Mouse (Mus musculus) monocyte, adult 2 months (primary cell): Measurements from ENCODE around the gene 2310057M21Rik.
"Not testable (repeated sequence)": the region's sequence is repeated elsewhere in the genome, so short reads cannot be mapped to it uniquely, and the experiment has no call there.

Experiments
- DNase-seq, 2 experiments: peaks; one replicate each; pipeline ENCODE4 v3.0.0; 2022; ENCODE audit warnings: low spot score in 2 of 2, low read depth in 1 of 2

Gene 2310057M21Rik

DNA sequence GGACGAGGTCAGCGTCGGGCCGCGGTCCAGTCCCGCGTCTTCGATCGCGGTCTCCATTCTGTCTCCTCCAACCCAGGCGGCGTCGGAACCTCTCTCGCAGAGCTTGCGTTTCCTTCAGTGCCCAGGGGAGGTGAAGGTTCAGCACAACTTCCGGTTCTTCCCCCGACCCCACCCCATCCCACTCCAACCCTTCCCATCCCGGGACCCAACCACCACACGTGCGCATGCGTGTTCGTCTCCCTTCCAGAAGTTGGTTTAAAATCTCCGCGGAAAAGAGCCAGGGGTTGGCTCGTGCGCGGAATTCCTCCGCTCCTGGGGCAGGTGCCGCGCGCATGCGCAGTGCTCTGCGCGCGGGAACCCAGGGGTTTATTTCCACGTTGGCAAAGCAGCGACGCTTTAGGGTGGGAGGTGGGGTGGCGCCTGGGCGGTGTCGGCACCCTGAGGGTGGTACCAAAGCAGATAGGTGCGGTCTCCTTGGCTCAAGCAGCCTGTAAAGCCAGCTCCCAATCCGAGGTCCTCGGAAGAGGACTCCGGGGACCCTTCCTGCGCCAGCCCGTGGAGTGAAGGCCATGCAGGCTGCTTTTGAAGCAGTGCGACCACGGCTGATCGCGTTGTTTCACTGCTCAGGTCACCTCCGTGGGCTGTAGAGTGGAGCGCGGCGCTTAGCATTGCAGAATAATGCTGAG lies at the start of gene 2310057M21Rik:
Gene 2310057M21Rik (minus strand): TSS at position 145 of the 686 bp plus-strand sequence.
- peak; percentile 50 to 74 for DNase-seq

GRCm38 (mm10) chr7:131411941-131412270 lies 49.3 kb upstream of the 2310057M21Rik start:
- DNase-seq = no peak

DNA sequence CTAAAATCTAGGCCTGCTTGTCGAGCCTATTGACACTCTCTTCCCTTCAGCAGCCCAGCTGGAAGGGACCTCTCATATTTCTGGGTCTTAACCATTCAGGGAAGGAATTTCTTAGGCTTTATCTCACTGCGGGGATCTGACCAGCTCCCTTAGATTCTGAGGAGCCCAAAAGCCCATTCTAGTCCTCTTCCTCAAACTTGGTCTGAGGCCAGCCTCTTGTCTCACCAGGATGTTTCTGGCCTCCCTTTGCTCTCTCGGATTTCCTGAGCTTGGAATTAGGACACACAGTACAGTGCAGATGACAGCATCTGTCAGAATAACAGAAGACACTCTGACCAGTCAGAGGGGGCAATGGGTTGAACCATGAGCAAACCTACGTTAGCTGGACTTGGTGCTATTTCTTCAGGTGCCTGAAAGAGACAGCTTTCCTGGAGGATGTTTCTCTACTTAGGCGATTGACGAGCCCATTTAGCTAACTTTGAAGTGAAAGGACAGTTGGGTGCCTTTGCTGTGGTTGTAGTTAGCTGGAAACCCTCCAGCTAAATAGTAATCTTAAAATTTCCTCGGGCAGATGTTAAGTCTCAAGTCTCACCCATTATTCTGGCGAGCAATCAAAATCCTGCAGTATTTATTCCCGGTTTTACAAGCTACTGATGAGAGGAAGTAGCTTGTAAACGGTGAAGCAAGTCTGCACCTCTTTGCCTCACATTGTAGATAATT lies 48.8 kb upstream of the 2310057M21Rik start:
- no peak for DNase-seq

DNA sequence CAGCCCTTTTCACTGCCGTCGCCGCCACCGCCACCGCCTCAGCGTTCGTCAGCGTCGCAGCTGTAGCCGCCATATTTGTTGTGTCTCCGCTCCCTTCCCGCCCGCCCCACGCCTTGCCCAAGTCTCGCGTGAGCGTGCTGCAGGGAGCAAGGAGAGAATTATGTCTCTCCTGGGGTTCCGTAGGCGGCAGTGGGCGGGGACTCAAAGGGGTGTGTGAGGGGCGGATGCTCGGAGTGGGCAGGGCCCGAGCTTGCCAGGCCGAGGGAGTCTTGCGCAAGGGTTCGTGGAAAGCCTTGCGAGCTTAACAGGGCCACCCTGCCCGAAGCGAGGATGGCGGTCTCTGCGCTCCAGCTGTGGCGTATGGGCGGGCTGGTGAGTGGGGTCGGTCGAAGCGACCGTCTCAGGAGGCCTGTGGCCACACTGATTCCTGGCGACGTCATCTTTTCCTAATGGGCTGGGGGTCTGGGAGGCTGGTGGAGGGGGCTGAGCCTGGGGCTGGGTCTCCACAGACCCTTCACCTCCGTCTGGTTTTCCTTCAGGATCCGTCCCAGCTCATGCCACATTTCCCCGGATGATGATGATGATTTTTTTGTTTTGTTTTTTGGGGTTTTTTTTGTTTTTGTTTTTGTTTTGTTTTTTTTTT lies 48.0 kb upstream of the 2310057M21Rik start, which contains the start of the genes Ikzf5 and Acadsb:
Gene Ikzf5 (minus strand): TSS at position 106 of the 643 bp plus-strand sequence.
Gene Acadsb (plus strand): TSS at position 186 of the 643 bp plus-strand sequence.
- DNase-seq = peak; percentile 99

DNA sequence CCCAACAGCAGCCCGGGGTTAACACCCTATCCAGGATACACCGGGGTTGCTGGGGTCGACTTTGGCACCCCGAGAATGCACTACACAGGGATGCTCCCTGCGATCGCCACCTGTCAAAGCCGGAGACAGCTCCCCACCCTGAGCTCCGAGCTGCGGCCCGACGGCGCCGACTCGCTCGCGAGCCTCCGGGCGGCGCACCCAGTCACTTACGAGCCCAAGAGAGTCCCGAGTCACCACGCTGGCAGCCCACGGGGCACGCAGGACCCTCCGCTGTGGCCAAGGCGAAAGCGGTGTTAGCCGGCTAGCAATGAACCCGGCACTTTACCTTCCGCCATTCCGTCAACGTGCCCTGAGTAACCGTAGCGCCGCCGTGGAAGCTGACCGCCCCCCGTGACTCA lies 47.4 kb upstream of the 2310057M21Rik start:
- no peak for DNase-seq

DNA sequence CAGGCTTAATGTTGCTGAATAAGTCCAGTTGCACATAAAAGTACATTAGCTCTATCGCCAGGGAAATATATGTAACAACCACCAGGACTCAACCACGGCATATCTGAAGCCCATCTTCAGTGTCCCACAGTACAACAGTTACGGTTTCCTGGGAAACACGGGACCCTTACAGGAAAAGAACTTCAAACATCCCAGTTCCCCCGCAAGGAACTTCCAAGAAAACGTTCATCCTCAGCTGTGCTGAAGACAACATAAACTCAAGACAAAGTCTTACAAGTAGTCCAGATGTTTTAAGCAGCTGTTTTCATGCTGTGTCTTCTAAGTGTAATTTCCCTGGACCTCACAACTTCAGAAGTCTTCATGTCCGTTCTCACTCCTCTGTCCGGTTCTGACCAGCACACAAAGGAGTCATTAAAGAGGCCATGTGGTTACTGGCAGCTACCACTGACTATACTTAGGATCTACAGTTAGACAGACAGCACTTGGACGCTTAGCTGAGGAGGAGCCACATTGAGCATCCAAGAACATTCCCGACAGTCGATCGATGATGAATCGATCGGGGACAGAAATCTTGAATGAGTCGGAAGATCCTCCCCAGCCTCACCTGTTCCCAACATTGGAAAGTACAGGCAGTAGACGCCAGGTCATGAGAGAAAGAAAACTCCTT lies 46.9 kb upstream of the 2310057M21Rik start:
- DNase-seq = no peak

GRCm38 (mm10) chr7:131391761-131392160 lies 29.2 kb upstream of the 2310057M21Rik start:
- not testable (repeated sequence) for DNase-seq

DNA sequence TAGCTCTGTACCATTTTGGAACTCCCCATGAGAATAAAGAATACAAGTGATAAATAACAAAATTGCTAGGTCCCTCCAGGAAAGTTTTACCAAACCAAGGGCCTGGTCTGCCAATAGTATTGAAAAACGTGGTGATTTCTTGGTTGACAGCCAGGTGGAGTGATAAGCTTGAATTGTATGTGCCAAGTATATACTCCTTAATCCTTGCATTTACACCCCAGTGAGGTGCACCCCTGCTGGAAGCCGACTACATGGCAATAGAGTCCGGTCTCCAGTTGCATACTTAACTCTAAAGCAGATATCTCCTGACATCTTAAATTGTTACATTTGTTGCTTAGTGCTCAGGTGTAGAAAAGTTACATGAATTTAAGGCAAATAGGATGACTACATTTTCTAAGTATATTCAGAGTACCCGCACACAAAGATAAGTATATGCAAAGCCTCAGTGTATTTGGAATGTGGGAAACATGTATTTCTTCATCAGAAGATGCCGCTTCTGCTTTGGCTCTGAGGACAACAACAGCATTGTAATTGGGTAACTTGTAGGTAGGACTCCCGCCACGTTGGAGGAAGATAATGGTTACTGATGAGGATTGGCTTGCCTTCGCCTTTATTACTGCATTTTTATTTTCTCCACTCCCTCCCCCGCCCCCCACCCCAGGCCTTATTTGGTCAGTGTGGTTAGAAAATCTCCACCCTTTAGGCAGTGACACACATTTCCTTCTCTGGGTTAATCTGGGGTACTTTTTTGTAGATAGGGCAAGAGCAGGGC lies 9.5 kb upstream of the 2310057M21Rik start:
- no peak for DNase-seq

DNA sequence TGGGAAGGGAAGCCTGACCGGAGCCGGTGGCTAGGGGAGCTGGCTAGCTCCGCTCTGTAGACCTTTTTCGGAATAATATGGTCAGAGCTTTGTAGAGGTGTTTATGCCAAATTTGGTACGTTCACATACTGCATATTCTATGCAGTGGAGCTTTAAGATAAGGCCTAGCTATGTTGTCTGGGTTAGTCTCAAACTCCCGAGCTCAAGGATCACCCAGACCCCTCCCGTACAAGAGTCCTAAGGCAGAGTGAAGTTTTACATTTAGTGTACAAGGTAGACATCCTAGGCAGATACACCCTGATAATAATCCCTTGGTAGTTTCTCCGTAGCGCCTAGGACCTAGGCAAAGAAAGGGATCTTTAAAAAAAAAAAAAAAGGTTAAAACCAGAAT lies 8.9 kb upstream of the 2310057M21Rik start:
- DNase-seq = no peak

DNA sequence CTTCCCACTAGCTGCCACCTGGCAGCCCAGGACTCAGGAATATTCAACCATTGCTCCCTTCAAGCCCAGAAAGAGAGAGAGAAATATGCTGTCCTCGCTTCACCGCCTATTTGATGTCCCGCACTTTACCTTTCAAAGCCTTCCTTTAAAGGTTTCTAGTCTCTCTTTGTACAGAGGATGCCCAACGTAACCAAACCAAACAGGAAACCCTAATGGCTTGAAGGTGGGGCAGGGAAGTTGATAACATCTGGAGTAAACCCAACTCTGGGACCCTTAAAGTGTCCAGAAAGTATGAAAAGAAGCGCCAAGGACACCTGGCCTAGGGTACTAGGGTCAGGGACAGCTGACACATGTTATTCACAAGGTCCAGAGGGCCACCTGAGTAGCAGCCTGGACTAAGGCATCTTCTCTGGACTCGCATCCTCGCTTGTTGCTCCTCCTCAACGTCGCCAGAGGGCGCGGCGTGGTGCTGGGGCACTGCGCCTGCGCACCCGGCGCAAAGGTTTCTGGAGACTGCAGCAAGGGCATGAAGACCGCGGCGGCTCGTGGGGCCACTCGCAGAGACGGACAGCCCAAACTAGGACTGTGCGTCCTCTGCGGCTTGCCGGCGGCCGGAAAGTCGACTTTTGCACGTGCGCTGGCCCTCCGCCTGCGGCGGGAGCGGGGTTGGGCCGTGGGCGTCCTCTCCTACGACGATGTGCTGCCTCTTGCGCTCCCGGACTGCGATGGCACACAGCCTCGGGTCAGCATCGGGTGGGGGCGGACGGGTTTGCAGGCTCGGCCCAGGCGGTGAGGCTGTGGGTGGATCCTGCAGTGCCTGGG lies 8.3 kb upstream of the 2310057M21Rik start, which contains the start of gene Pstk:
Gene Pstk (plus strand): TSS at position 494 of the 822 bp plus-strand sequence.
- peak; percentile 54 to 78 for DNase-seq

- DNase-seq = no peak
Observed at GRCm38 (mm10) chr7:131364131-131364530, 1.6 kb upstream of the 2310057M21Rik start.

DNA sequence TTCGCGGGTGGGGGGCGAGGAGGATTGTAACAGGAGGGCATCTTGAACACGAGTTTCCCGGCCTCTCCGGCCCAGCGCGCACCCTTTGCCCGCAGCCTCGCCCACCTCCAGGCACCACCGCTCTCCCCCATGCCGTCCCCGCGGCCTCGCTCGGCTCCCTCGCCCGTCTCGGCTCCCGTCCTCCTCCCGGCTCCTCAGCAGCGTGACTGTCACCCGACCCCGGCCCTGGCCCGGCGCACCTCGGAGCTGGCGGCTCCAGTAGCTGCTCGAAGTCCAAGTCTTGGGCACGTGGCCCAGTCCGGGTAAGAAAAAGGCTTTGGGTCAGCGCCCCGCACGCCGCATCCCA lies 317 bp downstream of the 2310057M21Rik start:
- no peak for DNase-seq

GRCm38 (mm10) chr7:131356105-131356504 lies 6.5 kb downstream of the 2310057M21Rik start:
- DNase-seq = no peak

GRCm38 (mm10) chr7:131345856-131346541 lies 16.6 kb downstream of the 2310057M21Rik start:
- DNase-seq = no peak

- DNase-seq = no peak
Observed at GRCm38 (mm10) chr7:131337502-131338068, 25.0 kb downstream of the 2310057M21Rik start.

DNA sequence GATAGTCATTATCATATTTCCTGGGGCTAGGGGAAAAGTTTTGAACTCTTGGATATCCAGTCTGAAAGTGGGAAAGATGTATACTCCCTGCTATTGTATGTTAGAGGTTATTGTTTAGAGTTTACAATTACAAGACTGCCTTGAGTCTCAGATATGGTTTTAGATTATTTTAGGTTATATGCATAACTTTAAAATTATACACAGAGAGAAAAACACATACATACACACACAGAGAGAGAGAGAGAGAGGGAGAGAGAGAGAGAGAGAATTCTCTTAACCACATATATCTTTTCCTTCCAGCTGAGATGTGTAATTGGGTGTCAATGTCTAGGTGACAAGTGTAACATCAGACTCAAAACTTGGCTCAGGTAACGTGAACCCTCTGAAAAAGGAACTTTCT lies 29.0 kb downstream of the 2310057M21Rik start, which contains the start of gene Fam24a:
Gene Fam24a (plus strand): TSS at position 301 of the 400 bp plus-strand sequence.
- DNase-seq = no peak

DNA sequence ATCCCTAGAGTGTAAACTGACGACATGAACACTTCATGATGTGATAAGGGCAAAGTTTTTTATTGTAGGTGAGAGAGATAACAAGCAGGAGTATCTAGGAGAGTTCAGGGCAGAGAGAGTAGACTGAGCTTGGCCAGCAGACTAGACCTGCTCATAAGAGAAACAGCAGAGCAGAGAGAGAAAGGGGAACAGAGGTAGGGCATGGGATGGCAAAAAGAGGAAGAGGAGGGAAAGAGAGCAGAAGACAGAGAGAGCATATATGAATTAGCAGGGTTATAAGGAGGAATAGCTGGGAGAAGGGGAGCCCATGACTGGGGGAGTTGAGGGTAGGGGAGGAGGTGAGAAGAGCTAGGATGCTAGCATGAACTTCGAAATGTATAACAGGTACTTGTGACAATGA lies 30.9 kb downstream of the 2310057M21Rik start:
- no peak for DNase-seq

DNA sequence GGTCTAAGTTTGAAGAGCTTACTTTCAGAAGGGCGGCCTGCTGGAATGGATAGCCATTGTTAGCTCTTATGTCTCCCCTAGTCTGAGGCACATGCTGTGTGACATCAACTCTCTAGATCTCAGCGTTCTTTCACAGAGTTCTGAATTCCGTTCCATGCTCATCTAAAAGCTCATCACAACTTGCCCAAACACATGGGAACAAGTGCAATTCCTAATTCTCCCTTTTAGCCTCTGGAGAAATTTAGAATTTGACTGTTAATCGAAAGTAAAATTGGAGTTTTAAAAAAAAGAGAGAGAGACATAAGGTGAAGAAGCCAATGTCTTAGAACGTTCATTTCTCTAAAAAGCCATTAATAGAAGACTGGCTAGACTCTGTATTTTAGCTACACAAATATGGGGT lies 33.1 kb downstream of the 2310057M21Rik start, which contains the start of gene Fam24b:
Gene Fam24b (minus strand): TSS at position 101 of the 400 bp plus-strand sequence.
- DNase-seq = no peak

DNA sequence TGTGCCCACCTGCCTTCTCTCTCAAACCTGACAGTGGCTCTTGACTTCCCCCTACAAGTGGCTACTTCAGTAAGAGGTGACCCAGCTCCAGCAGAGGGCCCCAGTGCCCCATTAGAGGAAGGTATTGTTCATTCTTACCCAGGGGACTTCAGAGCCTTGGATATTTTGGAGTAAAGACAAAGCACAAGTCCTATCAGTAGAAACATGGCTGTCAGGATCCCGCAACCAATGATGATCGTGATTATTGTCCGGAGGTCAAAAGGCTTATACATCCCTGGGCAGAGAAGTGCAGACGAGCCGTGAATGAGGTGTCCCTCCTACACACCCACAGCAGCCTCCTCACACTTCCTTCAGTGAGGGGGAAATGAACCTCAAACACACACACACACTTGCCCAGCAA lies 35.5 kb downstream of the 2310057M21Rik start:
- no peak for DNase-seq
